In the genomic region with DNA sequence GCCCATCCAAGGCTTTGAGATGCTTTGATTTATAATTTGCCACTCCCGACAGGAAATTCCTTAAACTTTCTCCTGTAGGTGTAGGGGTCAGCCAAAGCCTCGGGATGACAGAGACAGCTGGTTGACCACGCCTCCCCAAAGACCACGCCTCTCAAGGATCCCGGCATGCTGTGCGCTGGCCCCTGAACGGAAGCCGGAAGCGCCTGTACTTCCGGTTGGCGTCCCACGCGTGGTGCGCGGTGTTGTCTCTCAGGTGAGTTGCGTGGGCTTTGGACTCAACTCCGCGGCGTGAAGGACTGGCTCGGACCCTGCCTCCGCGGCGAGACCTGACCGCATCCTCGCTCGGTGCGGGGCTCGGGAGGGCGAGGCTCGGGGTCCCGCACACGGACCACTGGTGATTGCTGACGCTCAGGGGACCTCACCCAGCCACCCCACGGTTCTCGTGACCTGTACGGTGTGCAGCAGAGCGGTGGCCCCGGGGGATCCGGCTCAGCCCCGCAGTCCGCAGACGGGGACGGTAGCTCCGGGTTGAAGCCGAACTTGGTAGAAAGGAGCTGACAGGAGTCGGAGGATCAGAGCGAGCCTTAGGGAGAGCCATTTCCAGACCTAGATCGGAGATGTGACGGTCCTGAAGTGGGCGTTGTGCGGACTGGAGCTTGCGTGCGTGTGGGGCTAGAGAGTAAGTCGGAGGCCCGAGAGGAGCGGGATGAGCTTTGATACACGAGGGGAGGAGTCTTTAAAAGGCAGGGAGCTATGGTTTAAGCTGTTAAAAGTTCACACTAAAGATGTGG, we compare ENCODE assay signal across 8 mouse cellular contexts. TPM values are rescaled to one million over a fixed set of nuclear protein-coding genes. Genes with fewer than 3 reads are reported as not detected.
DNase-seq lines count a peak whose midpoint lies in the region; ATAC-seq and TF ChIP-seq lines count a peak whose summit lies in the region.

TSS of gene Llph (plus strand) at position 200 of the 791 bp plus-strand sequence.

- peaks cover 27% of the 10 kb centered on the region for H3K79me3 ChIP-seq in C2C12 (ENCODE audit: low read depth)

- H3K4me2 ChIP-seq in kidney, embryonic 15.5 days, result peak within 1 kb of the TSS; percentile 71

- peaks cover 49% of the 10 kb centered on the region for H3K36me3 ChIP-seq in C2C12 (ENCODE audit: control insufficient read depth, insufficient read depth)
- peaks cover 39% of the 10 kb centered on the region for H3K36me3 ChIP-seq in heart, embryonic 10.5 days
- H3K36me3 ChIP-seq in kidney, embryonic 15.5 days, result peaks cover 49% of the 10 kb centered on the region
- peaks cover 23% of the 10 kb centered on the region for H3K36me3 ChIP-seq in liver, adult 2 months (ENCODE audit: control insufficient read depth, insufficient read depth, low read length)

- ATAC-seq in kidney, embryonic 15.5 days (replicated peaks; ENCODE audit: low FRiP score), result peak; percentile 95
- ATAC-seq in monocyte, adult 5-6 weeks (replicated peaks; ENCODE audit: insufficient number of reproducible peaks, low FRiP score, low TSS enrichment, poor library complexity, severe bottlenecking), result peak; percentile 92

- peaks cover 4% of the 10 kb centered on the region; the same call in 1 of the 2 replicates for H3K4me1 ChIP-seq in embryonic fibroblast, embryonic 13.5 days (ENCODE audit: control insufficient read depth, insufficient read depth, low read length)
- H3K4me1 ChIP-seq in heart, embryonic 10.5 days, result peaks cover 12% of the 10 kb centered on the region
- H3K4me1 ChIP-seq in kidney, embryonic 15.5 days, result peaks cover 18% of the 10 kb centered on the region
- peaks cover 2% of the 10 kb centered on the region; the same call in 1 of the 2 replicates for H3K4me1 ChIP-seq in liver, adult 2 months (ENCODE audit: control insufficient read depth, insufficient read depth, low read length)

- H3K27ac ChIP-seq in embryonic fibroblast, embryonic 13.5 days (ENCODE audit: insufficient read depth, low read length), result peak within 1 kb of the TSS; percentile 45
- H3K27ac ChIP-seq in heart, embryonic 10.5 days, result peak within 1 kb of the TSS; percentile 89
- peak within 1 kb of the TSS; percentile 64 for H3K27ac ChIP-seq in kidney, embryonic 15.5 days
- peak within 1 kb of the TSS; percentile 64 for H3K27ac ChIP-seq in liver, adult 2 months (replicated peaks; ENCODE audit: insufficient read depth, low read depth, low read length)

- WGBS in heart, embryonic 10.5 days, result under 1% methylated on average over 57 of the region's 57 CpGs
- under 1% methylated on average over 57 of the region's 57 CpGs for WGBS in kidney, embryonic 15.5 days
- WGBS in liver, adult 2 months, result under 1% methylated on average over 57 of the region's 57 CpGs

- H3K4me3 ChIP-seq in C2C12 (ENCODE audit: insufficient read depth, poor library complexity, severe bottlenecking), result peak within 1 kb of the TSS; percentile 99
- peak within 1 kb of the TSS; percentile 85 for H3K4me3 ChIP-seq in embryonic fibroblast, embryonic 13.5 days (ENCODE audit: insufficient read depth, low read length)
- peak within 1 kb of the TSS; percentile 98 for H3K4me3 ChIP-seq in heart, embryonic 10.5 days
- H3K4me3 ChIP-seq in kidney, embryonic 15.5 days (replicated peaks), result peak within 1 kb of the TSS; percentile 68
- peak within 1 kb of the TSS; percentile 88 for H3K4me3 ChIP-seq in liver, adult 2 months (ENCODE audit: insufficient read depth, low read depth, low read length)

- H3ac ChIP-seq in C2C12 (ENCODE audit: control insufficient read depth, insufficient read length, low read depth), result peak within 1 kb of the TSS; percentile 99

- H3K9me3 ChIP-seq in heart, embryonic 10.5 days, result no peaks in the 10 kb centered on the region
- no peaks in the 10 kb centered on the region for H3K9me3 ChIP-seq in kidney, embryonic 15.5 days (replicated peaks)

- peaks cover 34% of the 10 kb centered on the region for H3K79me2 ChIP-seq in C2C12 (ENCODE audit: control insufficient read depth, insufficient read depth)
- H3K79me2 ChIP-seq in liver, adult 2 months (ENCODE audit: control insufficient read depth, insufficient read depth, low read length), result peaks cover 11% of the 10 kb centered on the region; the same call in 1 of the 2 replicates

- peak; percentile 84 for TF ChIP-seq POLR2A in embryonic fibroblast, embryonic 13.5 days (IDR thresholded peaks at IDR 0.05; ENCODE audit: low read depth, low read length)
- TF ChIP-seq POLR2A in liver, adult 2 months (IDR thresholded peaks at IDR 0.05; ENCODE audit: extremely low read depth, insufficient read depth, low read length), result peak; percentile 65; the same call in 1 of the 2 replicates

- TF ChIP-seq CTCF in C2C12 (IDR thresholded peaks at IDR 0.05; ENCODE audit: control insufficient read depth, insufficient read depth, insufficient read length), result no peak
- no peak for TF ChIP-seq CTCF in embryonic fibroblast, embryonic 13.5 days (IDR thresholded peaks at IDR 0.05; ENCODE audit: borderline replicate concordance, insufficient read depth, low read length)
- no peak for TF ChIP-seq CTCF in liver, adult 2 months (IDR thresholded peaks at IDR 0.05; ENCODE audit: low read depth, low read length)

- H3K9ac ChIP-seq in kidney, embryonic 15.5 days, result peak within 1 kb of the TSS; percentile 75
- H3K9ac ChIP-seq in liver, adult 2 months (ENCODE audit: low read depth, low read length), result peak within 1 kb of the TSS; percentile 88

- H3K27me3 ChIP-seq in C2C12 (ENCODE audit: control insufficient read depth, insufficient read depth, insufficient read length), result no peaks in the 10 kb centered on the region
- H3K27me3 ChIP-seq in heart, embryonic 10.5 days (ENCODE audit: insufficient read depth, poor library complexity, severe bottlenecking), result no peaks in the 10 kb centered on the region
- H3K27me3 ChIP-seq in kidney, embryonic 15.5 days, result no peaks in the 10 kb centered on the region
- H3K27me3 ChIP-seq in liver, adult 2 months (ENCODE audit: control insufficient read depth, insufficient read depth, low read length), result no peaks in the 10 kb centered on the region

- DNase-seq in brain, adult 2 months (ENCODE audit: low read depth, low spot score), result peak; percentile 94
- DNase-seq in heart, embryonic 10.5 days (ENCODE audit: low spot score), result peak; percentile 92
- DNase-seq in liver, adult 2 months (ENCODE audit: extremely low read depth, low read depth, low spot score), result peak; percentile 75
- DNase-seq in spleen, postnatal 36 days (ENCODE audit: low spot score in 2 of 2), result peak; percentile 81 to 85

TF ChIP-seq in C2C12, 6 proteins besides CTCF, POLR2A, EP300 and RAD21:
- TF ChIP-seq MYOD1 (IDR thresholded peaks at IDR 0.05; ENCODE audit: control insufficient read depth, insufficient read length, low read depth) (peak; percentile 44), MYOG (IDR thresholded peaks at IDR 0.05; ENCODE audit: control insufficient read depth, extremely low read depth, insufficient read length) (no peak), MAX (IDR thresholded peaks at IDR 0.05) (peak; percentile 96)
TF ChIP-seq in C2C12: peak in this region for 2.

RNA-seq across cellular contexts. Expression of gene Llph, which starts in this region (rescaled TPM):
- 40.0 TPM for polyA plus RNA-seq in C2C12 (2012; fragmentation: generic; extraction: Trizol)
- 31.6 and 49.1 TPM in 2 replicates for polyA plus RNA-seq in embryonic fibroblast, embryonic 13.5 days (2011; ENCODE audit: insufficient read length, low read depth, missing spikeins)
- 35.7 and 47.8 TPM in 2 replicates for polyA plus RNA-seq in heart, embryonic 10.5 days (2016; fragmentation: Nextera tagmentation; extraction: Ambion mirVana)
- 52.0 and 56.8 TPM in 2 replicates for polyA plus RNA-seq in kidney, embryonic 15.5 days (2015; fragmentation: Nextera tagmentation; extraction: Ambion mirVana)
- 10.5 and 15.2 TPM in 2 replicates for total RNA-seq in liver, adult 2 months (2014; rRNA removed)
- polyA plus RNA-seq in liver, adult 2 months (2012; rRNA removed), result 4.0 and 4.9 TPM in 2 replicates
- 57.4 to 79.1 TPM (median 74.2 TPM) in 3 replicates for total RNA-seq in monocyte, adult 5-6 weeks (2017)

Comparison
In these comparisons a context has a peak if more than half of its experiments do, and no peak if none do; other contexts are left out.
1. Peak in every context shown above with its lines: DNase-seq, ATAC-seq, H3K4me3 ChIP-seq and H3K27ac ChIP-seq.